Mouse (Mus musculus): ENCODE results near the gene Ndufa7. TPM values are rescaled to one million over a fixed set of nuclear protein-coding genes. Genes with fewer than 3 reads are reported as not detected.

Ndufa7 gene
- polyA plus RNA-seq, 1 experiment from 2014 or later = 402 TPM

Small RNA genes lying within 50 kb of the gene (microRNA-seq; reads per million reads assigned to microRNA genes)
- not detected for gene Gm27740

Other genes with a start within 250 kb of the Ndufa7 start
- gene Zfp414, start 195.5 kb upstream of the Ndufa7 start, polyA plus RNA-seq (2015; fragmentation: Nextera tagmentation; extraction: Ambion mirVana) = 49.0 and 58.2 TPM in 2 replicates
- gene Pram1, start 186.5 kb upstream of the Ndufa7 start, polyA plus RNA-seq (2015; fragmentation: Nextera tagmentation; extraction: Ambion mirVana) = 0.52 TPM in 1 of 2 replicates, not detected in the other
- gene Hnrnpm, start 137.7 kb upstream of the Ndufa7 start, polyA plus RNA-seq (2015; fragmentation: Nextera tagmentation; extraction: Ambion mirVana) = 255 and 258 TPM in 2 replicates
- 73.0 and 77.8 TPM in 2 replicates for gene March2, start 105.9 kb upstream of the Ndufa7 start, polyA plus RNA-seq (2015; fragmentation: Nextera tagmentation; extraction: Ambion mirVana)
- 411 and 469 TPM in 2 replicates for gene Rab11b, start 64.0 kb upstream of the Ndufa7 start, polyA plus RNA-seq (2015; fragmentation: Nextera tagmentation; extraction: Ambion mirVana)
- gene Angptl4, start 42.7 kb upstream of the Ndufa7 start, polyA plus RNA-seq (2015; fragmentation: Nextera tagmentation; extraction: Ambion mirVana) = 15.5 and 16.2 TPM in 2 replicates
- 40.5 and 45.4 TPM in 2 replicates for gene Kank3, start 14.1 kb upstream of the Ndufa7 start, polyA plus RNA-seq (2015; fragmentation: Nextera tagmentation; extraction: Ambion mirVana)
- gene Rps28, start within 50 bp of the Ndufa7 start, polyA plus RNA-seq (2015; fragmentation: Nextera tagmentation; extraction: Ambion mirVana) = 480 and 560 TPM in 2 replicates
- gene Cd320, start 18.5 kb downstream of the Ndufa7 start, polyA plus RNA-seq (2015; fragmentation: Nextera tagmentation; extraction: Ambion mirVana) = 55.5 and 62.0 TPM in 2 replicates
- gene Gm7029, start 49.3 kb downstream of the Ndufa7 start, polyA plus RNA-seq (2015; fragmentation: Nextera tagmentation; extraction: Ambion mirVana) = not detected in 2 replicates
- 3.7 and 4.6 TPM in 2 replicates for gene Kifc1, start 66.1 kb downstream of the Ndufa7 start, polyA plus RNA-seq (2015; fragmentation: Nextera tagmentation; extraction: Ambion mirVana)
- 0.32 and 0.54 TPM in 2 replicates for gene Platr17, start 80.6 kb downstream of the Ndufa7 start, polyA plus RNA-seq (2015; fragmentation: Nextera tagmentation; extraction: Ambion mirVana)
- 61.5 and 63.1 TPM in 2 replicates for gene Daxx, start 84.8 kb downstream of the Ndufa7 start, polyA plus RNA-seq (2015; fragmentation: Nextera tagmentation; extraction: Ambion mirVana)
- 13.7 and 15.4 TPM in 2 replicates for gene Tapbp, start 91.3 kb downstream of the Ndufa7 start, polyA plus RNA-seq (2015; fragmentation: Nextera tagmentation; extraction: Ambion mirVana)
- 17.1 and 17.2 TPM in 2 replicates for gene Zbtb22, start 91.3 kb downstream of the Ndufa7 start, polyA plus RNA-seq (2015; fragmentation: Nextera tagmentation; extraction: Ambion mirVana)
- gene Rgl2, start 105.0 kb downstream of the Ndufa7 start, polyA plus RNA-seq (2015; fragmentation: Nextera tagmentation; extraction: Ambion mirVana) = 40.8 and 52.3 TPM in 2 replicates
- 182 and 196 TPM in 2 replicates for gene Pfdn6, start 115.8 kb downstream of the Ndufa7 start, polyA plus RNA-seq (2015; fragmentation: Nextera tagmentation; extraction: Ambion mirVana)
- 26.1 and 29.4 TPM in 2 replicates for gene Wdr46, start 116.1 kb downstream of the Ndufa7 start, polyA plus RNA-seq (2015; fragmentation: Nextera tagmentation; extraction: Ambion mirVana)
- 10.0 and 13.2 TPM in 2 replicates for gene B3galt4, start 126.9 kb downstream of the Ndufa7 start, polyA plus RNA-seq (2015; fragmentation: Nextera tagmentation; extraction: Ambion mirVana)
- gene Vps52, start 131.2 kb downstream of the Ndufa7 start, polyA plus RNA-seq (2015; fragmentation: Nextera tagmentation; extraction: Ambion mirVana) = 79.5 and 81.0 TPM in 2 replicates
- gene Rps18, start 131.4 kb downstream of the Ndufa7 start, polyA plus RNA-seq (2015; fragmentation: Nextera tagmentation; extraction: Ambion mirVana) = 811 and 837 TPM in 2 replicates
- 9.4 and 9.9 TPM in 2 replicates for gene H2-K1, start 175.8 kb downstream of the Ndufa7 start, polyA plus RNA-seq (2015; fragmentation: Nextera tagmentation; extraction: Ambion mirVana)
- 16.0 and 20.4 TPM in 2 replicates for gene Ring1, start 200.1 kb downstream of the Ndufa7 start, polyA plus RNA-seq (2015; fragmentation: Nextera tagmentation; extraction: Ambion mirVana)
- 63.9 and 65.4 TPM in 2 replicates for gene H2-Ke6, start 203.5 kb downstream of the Ndufa7 start, polyA plus RNA-seq (2015; fragmentation: Nextera tagmentation; extraction: Ambion mirVana)
- gene Slc39a7, start 207.1 kb downstream of the Ndufa7 start, polyA plus RNA-seq (2015; fragmentation: Nextera tagmentation; extraction: Ambion mirVana) = 148 and 157 TPM in 2 replicates
- gene Rxrb, start 207.2 kb downstream of the Ndufa7 start, polyA plus RNA-seq (2015; fragmentation: Nextera tagmentation; extraction: Ambion mirVana) = 55.6 and 60.2 TPM in 2 replicates
- gene Col11a2, start 214.9 kb downstream of the Ndufa7 start, polyA plus RNA-seq (2015; fragmentation: Nextera tagmentation; extraction: Ambion mirVana) = 2.3 and 4.0 TPM in 2 replicates